Mouse (Mus musculus): ENCODE data around the gene Auts2. TPM values are rescaled to one million over a fixed set of nuclear protein-coding genes. Genes with fewer than 3 reads are reported as not detected.

The Auts2 gene
- polyA plus RNA-seq, 1 experiment from 2014 or later = 4.9 TPM

DNA sequence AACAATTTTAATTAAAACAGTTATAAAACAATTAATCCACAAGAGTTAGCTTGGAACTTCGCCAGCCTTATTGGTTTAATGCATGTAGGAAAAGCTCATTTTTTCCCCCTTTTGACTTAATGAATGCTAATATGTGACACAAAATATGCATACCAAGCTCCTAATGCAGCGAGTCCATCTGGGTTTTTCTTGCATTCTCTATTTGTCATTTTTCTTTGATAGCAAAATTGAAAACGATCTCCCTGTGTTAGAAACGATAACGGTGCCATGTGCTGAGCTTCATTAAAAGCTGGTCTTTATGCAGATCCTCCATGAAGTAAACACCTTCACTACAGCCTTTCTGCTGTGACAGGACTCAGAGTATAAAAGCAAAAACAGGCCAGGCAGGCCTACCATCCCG, 62.7 kb downstream of the Auts2 start:
- no peaks in the 10 kb centered on the region for H3K9me3 ChIP-seq (ENCODE audit: control insufficient read depth)
- 84% methylated on average over 6 of the region's 6 CpGs for WGBS
- H3K9ac ChIP-seq (ENCODE audit: low read depth, low read length) = no peak overlapping the region
- H3K4me2 ChIP-seq (replicated peaks; ENCODE audit: low read depth) = no peak overlapping the region
- no peaks in the 10 kb centered on the region for H3K4me1 ChIP-seq (replicated peaks; ENCODE audit: control insufficient read depth, insufficient read depth, low read length)
- no peaks in the 10 kb centered on the region for H3K36me3 ChIP-seq (ENCODE audit: control insufficient read depth, insufficient read depth)
- ATAC-seq = no peak
- TF ChIP-seq CTCF (IDR thresholded peaks at IDR 0.05; ENCODE audit: low read depth) = no peak
- H3K27ac ChIP-seq (ENCODE audit: low read depth, low read length) = no peak overlapping the region
- H3K4me3 ChIP-seq (ENCODE audit: low read depth, low read length) = no peak overlapping the region
- H3K27me3 ChIP-seq (replicated peaks; ENCODE audit: control insufficient read depth, insufficient read depth, low read length) = no peaks in the 10 kb centered on the region

DNA sequence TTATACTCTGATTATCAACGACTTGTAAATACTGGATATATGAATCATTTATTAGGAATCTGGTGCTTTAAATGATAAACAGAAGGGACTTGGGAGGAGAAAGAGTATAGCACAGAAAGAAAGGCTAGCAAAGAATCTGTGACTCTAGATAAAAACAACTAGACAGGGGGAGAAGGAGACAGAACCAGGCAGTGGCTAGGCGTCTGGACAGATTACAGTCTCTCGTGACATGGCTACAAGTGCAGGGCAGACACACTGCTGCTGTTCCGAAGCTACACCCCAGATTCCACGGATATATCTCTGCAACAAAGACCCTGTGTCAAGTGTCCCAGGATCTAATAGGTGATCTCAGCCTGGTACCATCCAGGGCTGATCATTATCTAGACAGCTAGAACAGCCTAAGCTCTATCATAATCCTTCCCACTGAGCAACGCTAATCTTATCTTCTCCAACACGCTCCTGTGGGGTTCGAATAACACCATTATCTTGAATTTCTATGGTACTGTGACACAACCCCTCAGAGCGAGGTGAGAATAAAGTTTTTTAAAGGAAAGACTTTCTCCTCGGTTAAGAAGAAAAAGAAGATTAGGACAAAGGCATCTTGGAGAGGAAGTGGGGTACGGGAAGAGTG, 63.8 kb downstream of the Auts2 start:
- Histone ChIP-seq H3K4me1 (replicated peaks; ENCODE audit: control insufficient read depth, insufficient read depth, low read length) (no peaks in the 10 kb centered on the region), H3K4me3 (ENCODE audit: low read depth, low read length) (no peak overlapping the region), H3K27me3 (replicated peaks; ENCODE audit: control insufficient read depth, insufficient read depth, low read length) (no peaks in the 10 kb centered on the region), H3K27ac (ENCODE audit: low read depth, low read length) (no peak overlapping the region), H3K4me2 (replicated peaks; ENCODE audit: low read depth) (no peak overlapping the region), H3K9ac (ENCODE audit: low read depth, low read length) (no peak overlapping the region), H3K9me3 (ENCODE audit: control insufficient read depth) (no peaks in the 10 kb centered on the region), H3K36me3 (ENCODE audit: control insufficient read depth, insufficient read depth) (no peaks in the 10 kb centered on the region)
- TF ChIP-seq CTCF (IDR thresholded peaks at IDR 0.05; ENCODE audit: low read depth) = no peak
- WGBS = 39% methylated on average over 11 of the region's 11 CpGs
- no peak for ATAC-seq

DNA sequence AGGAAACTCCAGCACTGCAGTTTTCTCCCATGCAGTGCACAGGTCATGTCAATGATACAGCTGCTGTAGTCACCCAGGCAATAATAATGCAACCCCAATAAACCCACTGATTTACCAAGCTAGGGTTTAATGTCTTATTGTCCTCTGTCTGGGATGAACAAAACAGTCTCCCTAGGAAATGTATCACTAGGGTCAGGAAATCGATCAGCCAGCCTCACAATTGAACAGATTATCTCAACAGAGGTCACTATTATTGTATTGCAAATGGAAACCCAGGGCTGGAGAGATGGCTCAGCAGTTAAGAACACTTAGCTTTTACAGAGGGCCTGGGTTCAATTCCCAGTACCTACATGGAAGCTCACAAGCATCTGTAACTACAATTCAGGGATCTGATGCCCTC, 65.6 kb downstream of the Auts2 start:
- Histone ChIP-seq H3K9me3 (ENCODE audit: control insufficient read depth) (no peaks in the 10 kb centered on the region), H3K4me1 (replicated peaks; ENCODE audit: control insufficient read depth, insufficient read depth, low read length) (no peaks in the 10 kb centered on the region), H3K36me3 (ENCODE audit: control insufficient read depth, insufficient read depth) (no peaks in the 10 kb centered on the region), H3K27me3 (replicated peaks; ENCODE audit: control insufficient read depth, insufficient read depth, low read length) (no peaks in the 10 kb centered on the region), H3K27ac (ENCODE audit: low read depth, low read length) (no peak overlapping the region), H3K4me2 (replicated peaks; ENCODE audit: low read depth) (no peak overlapping the region), H3K9ac (ENCODE audit: low read depth, low read length) (no peak overlapping the region), H3K4me3 (ENCODE audit: low read depth, low read length) (no peak overlapping the region)
- no peak for TF ChIP-seq CTCF (IDR thresholded peaks at IDR 0.05; ENCODE audit: low read depth)
- ATAC-seq = no peak
- 63% methylated on average over 1 of the region's 1 CpGs for WGBS

DNA sequence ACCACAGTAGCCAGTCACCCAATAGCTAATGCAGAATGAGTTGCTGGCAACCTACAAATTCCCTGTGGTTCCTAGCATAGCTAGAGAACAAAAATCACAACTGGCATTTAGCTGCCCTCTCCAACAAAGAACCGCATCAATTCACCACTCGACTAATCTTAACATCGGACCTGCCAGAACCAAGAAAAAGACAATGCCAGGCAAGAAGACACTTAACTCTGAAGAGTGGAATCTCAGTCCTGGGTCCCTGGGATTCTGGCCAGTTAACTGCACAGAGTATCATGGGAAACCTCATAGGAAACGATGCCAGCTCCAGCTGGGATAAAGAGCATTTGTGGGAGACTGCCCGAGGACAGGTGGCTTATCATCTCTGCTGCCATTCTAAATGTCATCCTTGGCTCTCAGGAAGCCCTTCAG, 70.2 kb downstream of the Auts2 start:
- Histone ChIP-seq H3K4me3 (ENCODE audit: low read depth, low read length) (no peak overlapping the region), H3K27me3 (replicated peaks; ENCODE audit: control insufficient read depth, insufficient read depth, low read length) (no peaks in the 10 kb centered on the region), H3K36me3 (ENCODE audit: control insufficient read depth, insufficient read depth) (no peaks in the 10 kb centered on the region), H3K4me2 (replicated peaks; ENCODE audit: low read depth) (no peak overlapping the region), H3K9ac (ENCODE audit: low read depth, low read length) (no peak overlapping the region), H3K9me3 (ENCODE audit: control insufficient read depth) (no peaks in the 10 kb centered on the region), H3K27ac (ENCODE audit: low read depth, low read length) (no peak overlapping the region), H3K4me1 (replicated peaks; ENCODE audit: control insufficient read depth, insufficient read depth, low read length) (no peaks in the 10 kb centered on the region)
- no peak for ATAC-seq
- no peak for TF ChIP-seq CTCF (IDR thresholded peaks at IDR 0.05; ENCODE audit: low read depth)
- WGBS = 81% methylated on average over 5 of the region's 5 CpGs

DNA sequence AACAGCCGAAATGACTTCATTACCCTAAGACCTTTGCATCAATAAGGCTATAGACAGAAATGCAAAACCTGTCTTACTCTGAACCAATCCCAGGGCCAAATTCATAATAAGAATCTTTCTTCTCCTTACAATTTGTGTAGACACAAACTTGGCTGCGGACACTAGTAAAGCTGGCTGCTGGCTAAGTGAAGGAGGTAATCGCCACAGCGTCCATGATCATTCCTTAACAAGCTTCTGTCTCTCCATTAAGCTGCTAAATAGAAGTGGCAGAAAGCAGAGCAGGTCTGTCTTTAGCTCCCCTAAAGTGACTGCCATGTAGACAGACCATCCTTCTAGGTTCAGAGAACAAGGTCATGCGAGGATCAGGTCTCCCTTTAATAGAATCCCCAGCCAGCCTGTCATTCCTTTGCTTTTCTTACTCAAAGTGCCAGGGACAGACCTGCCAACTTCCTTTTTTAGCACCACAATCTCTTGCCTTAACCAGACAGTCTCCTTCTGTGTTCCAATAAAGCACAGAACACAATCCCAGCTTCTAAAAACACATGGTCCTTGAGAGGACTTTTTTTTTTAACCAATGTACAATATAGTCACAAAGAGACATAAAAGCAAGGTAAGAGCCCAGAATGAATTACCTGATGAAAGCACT, 70.8 kb downstream of the Auts2 start:
- Histone ChIP-seq H3K9ac (ENCODE audit: low read depth, low read length) (no peak overlapping the region), H3K27me3 (replicated peaks; ENCODE audit: control insufficient read depth, insufficient read depth, low read length) (no peaks in the 10 kb centered on the region), H3K4me3 (ENCODE audit: low read depth, low read length) (no peak overlapping the region), H3K4me2 (replicated peaks; ENCODE audit: low read depth) (no peak overlapping the region), H3K36me3 (ENCODE audit: control insufficient read depth, insufficient read depth) (no peaks in the 10 kb centered on the region), H3K27ac (ENCODE audit: low read depth, low read length) (no peak overlapping the region), H3K4me1 (replicated peaks; ENCODE audit: control insufficient read depth, insufficient read depth, low read length) (no peaks in the 10 kb centered on the region), H3K9me3 (ENCODE audit: control insufficient read depth) (no peaks in the 10 kb centered on the region)
- WGBS = 90% methylated on average over 5 of the region's 5 CpGs
- ATAC-seq = no peak
- TF ChIP-seq CTCF (IDR thresholded peaks at IDR 0.05; ENCODE audit: low read depth) = no peak

DNA sequence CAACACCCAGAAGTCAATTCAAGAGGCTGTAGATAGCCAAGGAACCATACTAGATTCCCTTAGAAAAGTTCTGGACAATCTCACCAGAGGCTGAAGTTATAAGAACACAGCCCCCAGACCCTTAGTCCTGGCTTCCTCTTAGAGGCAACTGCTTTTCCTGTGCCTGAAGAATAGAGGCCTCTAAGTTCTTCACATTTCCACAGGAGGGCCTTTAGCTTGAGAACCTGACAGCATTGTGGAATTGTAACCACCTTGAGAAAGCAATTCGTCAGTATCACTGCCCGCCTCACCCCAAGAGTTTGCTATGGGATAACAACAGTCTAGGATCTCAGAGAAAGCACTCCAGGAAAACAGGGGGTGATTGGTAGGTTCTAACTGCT, 75.8 kb downstream of the Auts2 start:
- H3K4me3 ChIP-seq (ENCODE audit: low read depth, low read length) = no peak overlapping the region
- H3K9ac ChIP-seq (ENCODE audit: low read depth, low read length) = no peak overlapping the region
- H3K27ac ChIP-seq (ENCODE audit: low read depth, low read length) = no peak overlapping the region
- no peaks in the 10 kb centered on the region for H3K9me3 ChIP-seq (ENCODE audit: control insufficient read depth)
- WGBS = 84% methylated on average over 2 of the region's 2 CpGs
- TF ChIP-seq CTCF (IDR thresholded peaks at IDR 0.05; ENCODE audit: low read depth) = no peak
- no peaks in the 10 kb centered on the region for H3K36me3 ChIP-seq (ENCODE audit: control insufficient read depth, insufficient read depth)
- no peak for ATAC-seq
- H3K27me3 ChIP-seq (replicated peaks; ENCODE audit: control insufficient read depth, insufficient read depth, low read length) = no peaks in the 10 kb centered on the region
- H3K4me1 ChIP-seq (replicated peaks; ENCODE audit: control insufficient read depth, insufficient read depth, low read length) = 0 out of 2 replicates have a peak, but pooled peaks cover 3% of the 10 kb centered on the region
- no peak overlapping the region for H3K4me2 ChIP-seq (replicated peaks; ENCODE audit: low read depth)
